Mouse (Mus musculus) frontal cortex, postnatal 14 days (tissue): ENCODE measurements at regions not wholly inside any gene's neighbourhood (a gene's known extent, or its start where the extent isn't known, plus 50 kb on each side); places are given as distances from the start of the nearest gene placed in this dataset.

Source experiments
- DNase-seq, 2 experiments: peaks; one replicate each; pipeline ENCODE4 v3.0.0; 2022; ENCODE audit warnings: low spot score in 2 of 2

- no peak for DNase-seq
These were observed 94.6 kb upstream of the Pabpc6 start for GRCm38 (mm10) chr17:9764041-9764606.

DNA sequence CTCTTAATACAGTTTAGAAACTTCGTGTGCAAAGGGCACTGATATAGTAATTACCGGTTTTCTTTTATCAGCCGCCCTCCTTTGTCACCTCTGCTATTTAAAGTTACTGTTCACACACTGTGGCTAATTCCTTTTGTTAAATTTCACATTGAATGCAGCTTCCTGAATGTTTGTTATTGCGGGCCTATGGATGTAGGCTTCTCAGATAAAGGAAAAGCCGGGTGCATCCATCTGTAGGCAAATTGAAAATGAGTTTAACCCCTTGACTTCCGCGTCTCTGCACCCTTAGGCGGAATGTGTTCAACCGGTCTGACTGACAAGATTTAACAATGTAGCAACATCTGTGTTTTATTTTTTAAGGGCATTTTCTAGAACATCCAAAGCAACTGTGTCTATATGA is 93.6 kb upstream of the Pabpc6 start:
- no peak for DNase-seq

DNA sequence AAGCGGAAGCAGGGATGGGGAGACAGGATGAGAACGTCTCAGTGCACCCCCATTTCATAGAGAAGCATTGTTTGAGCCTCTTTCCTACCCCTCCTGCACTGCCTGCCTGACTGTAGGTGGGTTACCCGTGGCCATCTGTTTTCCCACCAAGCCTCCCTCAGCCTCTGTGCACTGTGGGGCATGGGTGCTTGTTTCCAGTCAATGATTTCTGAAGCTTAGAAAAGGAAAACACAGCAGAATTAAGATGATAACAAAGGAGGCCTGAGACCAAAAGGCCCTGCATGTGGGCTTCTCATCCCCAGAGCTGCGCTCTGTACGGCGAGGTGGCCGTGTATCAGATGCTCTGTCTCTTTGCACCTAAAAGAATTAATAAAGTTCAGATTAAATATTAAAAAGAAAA is 92.9 kb upstream of the Pabpc6 start:
- DNase-seq, result no peak

DNA sequence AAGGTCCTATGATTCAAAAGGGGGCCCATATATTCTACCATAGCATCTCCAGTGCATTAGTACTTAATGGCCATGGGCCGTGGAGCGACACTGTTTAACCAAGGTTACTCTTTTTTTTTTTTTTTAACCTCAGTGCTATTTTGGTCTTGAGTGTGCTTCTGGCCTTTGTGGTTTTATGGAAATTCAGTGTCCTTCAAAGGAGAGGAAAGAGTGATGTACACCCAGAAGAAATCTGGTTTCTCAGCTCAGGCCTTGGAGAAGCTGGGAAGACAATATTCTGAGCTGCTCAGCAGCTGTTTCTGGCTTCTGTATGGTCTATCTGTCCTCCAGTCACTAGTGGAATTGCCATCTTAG is 91.2 kb upstream of the Pabpc6 start:
- no peak for DNase-seq

DNA sequence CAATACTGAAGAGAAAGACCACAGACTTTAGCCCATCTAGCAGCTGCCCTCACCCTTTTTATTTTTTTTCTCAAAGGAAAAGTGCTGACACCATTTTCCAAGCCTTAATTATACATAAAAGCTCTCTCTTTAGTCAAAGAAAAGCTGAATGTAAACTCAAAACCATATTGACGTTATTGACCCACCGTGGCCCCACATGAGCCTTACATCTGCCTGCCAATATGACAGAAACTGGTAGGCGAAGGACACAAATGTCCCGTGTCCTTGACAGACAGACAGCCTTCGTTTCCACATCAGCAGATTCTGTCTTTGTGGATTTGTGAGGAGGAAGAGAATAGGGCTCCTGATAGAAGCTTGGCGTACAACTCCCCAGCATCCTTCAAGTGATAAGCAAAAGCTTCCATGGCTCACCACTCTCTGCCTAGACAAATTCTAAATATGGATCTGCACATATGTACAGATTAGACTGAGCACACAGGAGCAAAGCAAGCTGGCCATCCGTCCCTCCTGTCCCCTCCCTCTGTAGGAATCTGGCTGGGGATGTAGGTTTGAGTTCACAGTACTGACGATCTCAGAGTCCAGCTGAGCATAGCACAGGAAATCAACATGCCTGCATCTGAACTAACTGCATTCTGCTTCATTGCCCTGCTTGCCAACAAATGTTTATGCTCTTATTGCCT is 90.6 kb upstream of the Pabpc6 start:
- DNase-seq, result no peak

- DNase-seq, result no peak
These were observed 89.9 kb upstream of the Pabpc6 start for GRCm38 (mm10) chr17:9759421-9759852.

GRCm38 (mm10) chr17:9757725-9758251 is 88.3 kb upstream of the Pabpc6 start:
- no peak for DNase-seq

- DNase-seq, result no peak
These were observed 87.2 kb upstream of the Pabpc6 start for GRCm38 (mm10) chr17:9756675-9757074.

DNA sequence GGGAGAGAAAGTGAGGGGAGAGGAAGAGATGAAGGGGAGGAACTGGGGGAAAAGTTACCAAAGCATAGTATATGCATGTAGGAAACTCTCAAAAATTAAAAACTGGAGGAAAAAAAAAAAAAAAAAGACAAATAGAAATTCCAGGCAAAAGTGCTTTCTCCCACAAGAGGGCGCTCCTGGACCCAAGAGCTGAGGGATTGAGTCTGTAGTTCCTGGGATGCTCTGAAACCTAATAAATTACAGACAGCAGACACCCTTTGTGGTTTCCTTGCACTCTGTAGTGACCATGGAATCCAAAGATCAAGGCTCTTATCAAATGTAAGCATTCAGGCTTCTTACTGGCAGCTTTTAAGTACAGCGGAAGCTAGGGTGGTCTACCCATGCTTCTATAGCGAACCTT is 86.7 kb upstream of the Pabpc6 start:
- DNase-seq, result peak in 1 of 2 experiments; percentile 58

- DNase-seq, result no peak
These were observed 86.1 kb upstream of the Pabpc6 start for GRCm38 (mm10) chr17:9755576-9755975.

GRCm38 (mm10) chr17:9754884-9755405 is 85.4 kb upstream of the Pabpc6 start:
- DNase-seq, result no peak

- DNase-seq, result no peak
These were observed 83.3 kb upstream of the Pabpc6 start for GRCm38 (mm10) chr17:9752848-9753247.

- DNase-seq, result no peak
These were observed 82.0 kb upstream of the Pabpc6 start for GRCm38 (mm10) chr17:9751348-9752170.

DNA sequence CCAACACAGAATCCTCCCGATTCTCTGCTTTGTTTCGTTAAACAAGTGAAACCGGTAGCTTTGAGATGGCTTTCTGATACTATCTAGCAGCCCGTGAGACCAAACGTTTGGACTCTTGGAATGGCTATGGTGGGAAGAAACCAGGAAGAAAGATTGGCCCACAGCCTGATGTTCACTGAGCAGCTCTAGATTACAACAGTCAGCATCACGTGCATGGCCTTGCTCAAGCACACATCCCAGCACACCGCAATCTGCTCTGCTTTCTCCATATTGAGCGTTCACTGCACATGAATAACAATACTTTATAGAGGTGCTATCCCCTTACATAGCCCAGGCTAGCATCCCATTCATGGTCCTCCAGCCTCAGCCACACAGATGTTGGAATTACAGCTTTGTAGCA is 80.5 kb upstream of the Pabpc6 start:
- no peak for DNase-seq

- DNase-seq, result no peak
These were observed 79.8 kb upstream of the Pabpc6 start for GRCm38 (mm10) chr17:9749301-9749700.

DNA sequence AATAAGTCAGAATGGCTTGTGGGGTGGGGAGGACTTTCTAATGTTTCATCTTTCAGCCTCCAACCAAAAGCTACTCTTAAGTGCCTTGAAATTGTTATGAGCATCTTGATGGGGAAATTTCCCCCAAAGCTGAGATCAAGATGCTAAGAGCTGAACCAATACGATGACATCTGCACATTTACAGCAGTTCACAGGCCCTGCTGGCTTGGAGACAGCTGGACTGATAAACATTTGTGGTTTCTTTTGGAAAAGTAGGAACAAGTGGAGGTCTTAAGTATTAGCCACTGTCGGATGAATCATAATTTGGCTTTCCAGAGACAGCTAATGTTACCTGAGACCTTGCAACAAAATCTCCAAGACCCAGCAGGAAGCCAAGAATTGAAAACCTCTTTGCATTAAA is 78.4 kb upstream of the Pabpc6 start:
- no peak for DNase-seq

GRCm38 (mm10) chr17:9743342-9743741 is 73.8 kb upstream of the Pabpc6 start:
- no peak for DNase-seq

GRCm38 (mm10) chr17:9741321-9741720 is 71.8 kb upstream of the Pabpc6 start:
- DNase-seq, result no peak

- DNase-seq, result no peak
These were observed 59.5 kb upstream of the Pabpc6 start for GRCm38 (mm10) chr17:9729020-9729419.

DNA sequence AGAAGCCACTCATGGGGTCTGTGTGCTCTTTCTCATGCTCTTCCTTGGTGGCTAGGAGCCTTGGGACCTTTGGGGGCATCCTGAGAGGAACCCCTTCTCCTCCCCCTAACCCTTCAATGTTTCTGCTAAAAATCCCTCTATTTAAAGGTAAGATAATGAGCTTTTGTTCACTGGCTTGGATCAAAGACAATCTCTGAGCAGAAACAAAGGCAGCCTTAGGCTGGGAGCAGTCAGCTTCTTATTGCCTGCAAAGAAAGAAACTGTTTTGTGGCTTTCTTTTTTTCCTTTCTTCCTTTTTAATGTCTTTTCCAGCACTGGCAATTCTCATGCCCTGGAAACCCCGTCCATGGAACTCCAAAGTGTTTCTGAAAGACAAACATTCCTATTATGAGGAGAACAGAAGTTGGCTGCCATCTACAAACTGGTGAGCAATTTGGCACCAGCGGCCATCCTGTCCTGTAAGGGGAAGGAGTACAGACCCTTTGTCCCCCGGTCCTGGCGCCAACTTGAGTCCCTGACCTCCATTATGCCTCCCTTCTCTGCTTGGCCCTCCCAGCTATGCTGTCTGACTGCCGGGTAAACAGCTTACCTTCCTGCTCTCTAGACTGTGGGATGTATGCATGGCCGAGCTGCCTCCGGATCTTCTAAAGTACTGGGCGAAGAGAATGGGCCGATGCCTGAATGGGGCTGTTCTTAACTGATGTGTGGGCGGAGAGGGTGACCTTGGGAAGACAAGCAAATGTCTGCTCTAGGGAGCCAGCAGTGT is 56.4 kb upstream of the Pabpc6 start:
- DNase-seq, result peak; percentile 21 to 65

- no peak for DNase-seq
These were observed 54.0 kb upstream of the Pabpc6 start for GRCm38 (mm10) chr17:9723484-9723883.

DNA sequence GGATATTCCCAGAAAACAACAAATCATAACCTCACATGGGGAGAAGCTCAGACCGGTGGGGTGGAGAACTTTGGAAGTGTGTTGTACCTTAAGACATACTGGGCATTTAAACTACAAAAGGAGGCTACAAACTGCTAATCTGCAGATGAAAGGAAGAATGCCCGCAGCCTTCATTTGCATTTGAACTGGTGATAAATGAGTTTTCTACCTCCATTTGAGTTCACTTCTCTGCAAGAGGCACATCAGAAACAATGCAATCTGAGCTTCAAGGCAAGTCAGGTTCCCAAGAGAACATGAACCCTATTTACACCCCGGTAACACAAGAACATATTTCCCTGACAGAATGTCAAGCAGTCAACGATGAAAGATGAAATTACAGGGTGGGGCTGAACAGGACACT is 53.2 kb upstream of the Pabpc6 start:
- no peak for DNase-seq
